Mouse (Mus musculus) left cerebral cortex, adult 9 months (tissue): ENCODE measurements around the gene Syt1.

Experiments
- DNase-seq, 2 experiments: peaks; one replicate each; pipeline ENCODE4 v3.0.0; 2022; ENCODE audit warnings: low spot score in 2 of 2

Gene Syt1

DNA sequence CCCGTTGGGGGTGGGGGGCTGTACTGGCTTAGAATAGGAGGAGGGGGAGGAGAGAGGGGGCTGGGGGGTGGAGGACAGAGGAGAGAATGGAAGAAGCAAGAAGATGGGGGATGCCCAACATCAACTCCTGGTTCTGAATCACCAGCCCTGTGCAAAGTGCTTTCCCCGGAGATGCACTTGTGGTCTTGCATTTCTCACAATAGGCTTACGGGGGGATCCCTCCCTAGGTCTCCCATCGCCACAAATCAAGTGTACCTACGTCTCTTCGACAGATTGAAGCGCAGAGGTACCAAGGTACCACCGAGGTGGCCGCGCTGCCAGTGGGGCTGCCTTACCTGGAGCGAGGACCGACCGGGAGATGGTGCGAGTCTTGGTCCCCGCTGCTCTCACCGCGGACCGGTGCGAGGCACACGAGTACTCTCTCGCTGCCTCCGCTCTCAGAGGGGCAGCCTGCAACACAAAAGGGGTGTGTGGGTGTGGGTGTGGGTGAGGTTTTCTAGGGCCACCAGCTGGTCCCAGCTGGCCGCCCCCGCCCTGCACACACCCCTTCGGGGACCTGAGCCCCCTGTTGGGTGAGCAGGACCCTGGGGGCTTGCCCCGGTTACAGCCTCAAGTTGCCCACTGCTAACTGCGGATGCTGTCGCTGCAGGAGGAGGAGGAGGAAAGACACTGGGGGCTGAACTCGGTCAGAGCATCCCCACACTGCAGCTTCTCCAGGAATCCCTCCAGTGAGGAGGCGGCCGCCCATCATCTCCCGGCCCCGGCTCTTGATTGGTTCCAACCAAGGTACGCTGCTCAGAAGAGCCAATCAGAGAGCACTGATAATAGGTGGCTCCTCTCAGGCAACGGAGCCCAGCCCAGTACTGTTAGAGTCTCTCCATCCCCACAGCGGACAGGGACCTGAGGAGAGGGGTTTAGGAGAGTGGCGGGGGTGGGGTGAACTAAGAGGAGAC lies at the start of gene Syt1:
TSS of gene Syt1 (minus strand) at position 742 of the 953 bp plus-strand sequence.
- DNase-seq: peak; percentile 92 to 94

DNA sequence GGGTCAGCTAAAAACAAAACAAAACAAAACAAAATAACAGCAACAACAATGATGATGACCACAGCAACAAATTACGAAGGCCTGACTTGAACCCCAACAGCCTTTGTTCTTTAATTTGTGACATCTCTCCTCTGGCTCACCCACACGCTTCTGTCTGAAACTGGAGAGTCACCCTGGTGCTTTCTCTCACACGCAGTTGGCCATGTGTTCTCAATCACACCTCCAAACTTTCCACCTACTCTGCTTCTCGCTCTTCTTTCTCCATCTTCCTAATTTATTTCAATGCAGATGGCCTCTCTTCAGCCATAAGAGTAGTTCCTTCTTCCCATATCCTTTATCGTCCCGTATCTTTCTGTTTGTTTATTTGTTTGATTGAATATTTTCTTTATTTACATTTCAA lies 45.7 kb upstream of the Syt1 start:
- peak; percentile 19 to 61 for DNase-seq

DNA sequence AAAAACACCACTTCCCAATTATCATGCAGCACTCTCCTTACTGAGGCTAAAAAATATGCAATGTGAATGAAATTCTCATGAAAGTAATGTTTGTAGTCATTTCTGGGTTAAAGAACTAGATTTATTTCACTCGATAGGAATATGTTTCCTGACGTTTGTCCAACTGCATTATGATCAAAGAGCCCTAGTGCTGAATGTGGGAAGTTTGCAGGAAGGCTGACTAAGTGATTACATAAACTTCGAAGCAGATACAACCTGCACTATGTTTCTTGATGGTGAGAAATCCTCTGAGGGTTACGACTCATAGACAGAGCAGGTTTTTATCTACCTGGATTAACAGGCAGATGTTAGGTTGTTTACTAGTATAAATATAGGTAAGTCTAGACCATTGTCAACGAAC lies 36.8 kb upstream of the Syt1 start:
- peak in 1 of 2 experiments; percentile 5 for DNase-seq

DNA sequence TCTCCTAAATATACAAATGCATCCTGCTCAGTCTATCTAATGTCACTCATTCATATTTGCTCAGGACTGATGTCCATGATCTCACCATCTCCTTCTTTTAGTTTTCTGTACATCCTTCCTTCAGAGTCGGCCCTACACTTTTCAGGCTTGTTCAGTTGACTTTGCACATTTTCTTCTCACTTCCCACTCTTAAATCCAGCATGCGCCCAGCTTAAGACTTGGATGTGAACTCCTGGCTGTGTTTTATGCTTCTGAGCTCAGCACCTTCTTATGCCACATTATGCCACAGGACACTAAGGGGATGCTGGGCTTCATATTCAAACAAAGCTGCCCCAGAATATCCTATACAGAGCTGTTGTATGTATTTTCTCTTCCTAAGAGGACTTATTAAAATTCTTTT lies 36.2 kb upstream of the Syt1 start:
- peak in 1 of 2 experiments; percentile 8 for DNase-seq

DNA sequence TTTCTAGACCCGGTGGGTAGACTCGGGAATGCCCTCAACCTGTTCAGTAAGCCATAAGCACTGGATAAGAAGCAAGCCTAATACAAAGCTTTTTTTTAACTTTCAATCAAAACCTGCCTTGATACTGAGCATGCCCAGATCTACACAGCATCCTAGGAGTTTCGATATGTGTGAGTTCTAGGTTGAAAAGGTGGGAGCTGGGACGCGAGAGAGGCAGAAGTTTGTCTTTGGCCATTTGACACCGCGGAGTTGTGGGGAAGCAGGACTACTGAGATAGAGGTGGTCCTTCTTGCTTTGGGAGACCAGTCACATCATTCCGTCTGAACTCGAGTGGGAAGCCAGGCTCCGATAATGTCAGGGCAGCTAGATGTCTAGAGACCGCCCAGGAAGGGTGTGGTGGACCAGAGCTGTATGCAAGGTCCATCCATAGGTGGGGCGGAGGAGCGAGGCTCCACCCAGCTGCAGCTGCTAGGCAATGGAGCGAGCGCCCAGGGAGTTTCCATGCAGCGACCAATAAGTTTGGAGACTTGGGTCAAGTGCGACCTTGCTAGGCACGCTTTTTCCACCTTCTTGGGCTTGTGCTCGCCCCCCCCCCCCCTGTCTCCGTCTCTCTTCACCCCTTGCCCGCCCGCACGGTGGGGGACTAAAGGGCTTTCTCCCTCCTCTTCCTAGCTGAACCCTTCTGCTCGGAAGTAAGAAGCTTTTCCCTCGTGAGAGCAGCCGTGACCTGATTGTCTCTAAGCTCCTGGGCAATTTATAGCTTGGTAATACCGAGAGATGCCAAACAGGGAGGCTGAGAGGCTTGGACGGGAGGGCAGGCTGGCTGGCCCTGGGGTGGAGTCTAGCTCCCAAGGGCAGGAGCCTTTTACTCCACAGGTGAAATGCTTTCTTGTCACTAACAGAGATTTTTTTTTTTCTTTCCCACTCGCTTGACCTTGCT lies 714 bp upstream of the Syt1 start:
- peak; percentile 33 to 70 for DNase-seq

DNA sequence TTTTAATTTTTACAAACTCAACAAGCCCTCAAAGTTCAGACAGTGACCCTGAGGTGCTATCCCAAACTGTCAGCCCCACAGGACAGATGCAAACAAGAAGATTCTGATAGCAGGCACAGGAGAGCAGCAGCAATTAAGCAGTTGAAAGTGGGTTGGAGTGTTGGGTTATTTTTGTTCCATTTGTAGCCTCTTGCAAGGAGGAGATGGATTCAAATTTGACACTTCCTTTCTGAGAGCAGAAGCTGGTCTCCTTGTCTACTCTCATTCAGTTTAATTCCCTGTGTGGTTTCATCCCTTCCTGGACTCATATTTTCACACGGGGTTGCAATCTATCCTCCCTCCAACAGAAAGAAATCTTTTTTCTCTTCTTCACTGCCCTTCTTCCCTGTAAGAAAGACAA lies 951 bp downstream of the Syt1 start:
- DNase-seq: peak in 1 of 2 experiments; percentile 22

DNA sequence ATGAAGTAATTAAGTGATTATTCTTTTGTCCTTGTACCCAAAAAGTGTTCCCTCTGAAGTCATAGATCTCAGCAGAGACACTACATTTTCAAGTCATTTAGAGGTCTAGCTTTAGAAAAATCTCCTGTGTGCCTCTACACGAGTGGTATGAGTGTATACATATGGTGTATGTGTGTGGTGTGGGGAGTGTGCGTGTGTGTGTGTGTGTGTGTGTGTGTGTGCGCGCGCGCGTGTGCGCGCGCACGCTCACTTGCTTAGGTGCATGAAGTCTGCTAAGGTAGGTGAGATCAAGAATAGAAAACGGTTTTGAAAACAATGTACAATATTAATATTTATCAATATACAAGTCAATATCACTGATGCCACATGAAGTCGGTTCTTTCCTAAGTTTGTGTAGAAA lies 2.3 kb downstream of the Syt1 start:
- no peak for DNase-seq

DNA sequence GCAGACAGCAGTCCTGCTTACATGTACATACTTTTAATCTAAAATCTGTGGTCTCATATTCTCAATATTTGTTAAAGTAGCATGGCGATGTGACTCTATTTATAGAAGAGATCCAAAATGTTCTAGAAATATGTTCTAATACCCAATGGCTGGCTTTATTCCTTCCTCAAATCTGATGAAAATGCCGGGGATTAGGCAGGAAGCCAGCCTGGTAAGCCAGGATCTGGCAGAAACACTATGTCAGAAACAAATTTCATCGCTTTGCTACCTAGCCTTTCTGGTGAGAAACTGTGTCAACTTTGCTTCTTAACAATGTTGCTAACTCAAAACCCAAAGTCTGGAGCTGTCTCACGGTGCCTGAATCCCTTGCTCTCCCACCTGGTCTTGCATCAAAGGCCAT lies 7.3 kb downstream of the Syt1 start:
- peak in 1 of 2 experiments; percentile 36 for DNase-seq

DNA sequence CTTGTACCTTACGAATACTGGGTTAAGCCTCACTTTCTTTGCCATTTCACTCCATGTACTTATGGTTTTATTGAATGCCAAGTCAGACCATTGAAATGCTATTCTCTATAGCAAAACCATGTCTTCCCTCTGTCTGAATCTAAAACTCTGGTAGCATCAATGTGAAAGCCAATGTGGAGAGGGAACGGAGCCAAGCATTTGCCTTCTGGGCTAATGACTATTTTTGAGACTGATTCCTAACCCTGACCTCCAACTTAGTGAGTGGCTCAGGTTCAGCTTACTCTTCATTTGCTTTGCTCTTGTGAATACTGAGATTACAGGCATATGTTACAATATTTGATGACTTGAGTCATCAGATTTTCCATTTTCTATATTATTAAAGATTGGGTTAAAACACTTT lies 23.5 kb downstream of the Syt1 start:
- DNase-seq: no peak

DNA sequence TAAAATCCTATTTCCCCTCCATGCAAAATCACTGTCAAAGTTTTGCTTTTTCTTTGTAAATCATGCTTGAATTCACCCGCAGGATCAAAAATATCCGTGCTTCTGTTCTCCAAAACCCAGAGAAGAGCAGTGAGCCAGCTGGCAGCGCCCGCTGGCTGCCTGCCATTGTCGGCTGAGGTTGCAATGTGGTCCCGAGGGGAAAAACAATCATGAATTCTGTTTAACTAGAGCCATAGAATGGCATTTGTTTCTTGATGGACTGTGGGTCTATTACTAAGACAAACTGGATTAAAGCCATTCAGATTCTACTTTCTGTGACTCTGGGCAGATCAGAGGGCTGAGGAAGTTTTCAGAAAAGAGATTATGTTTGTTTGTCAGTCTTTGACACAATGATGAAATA lies 31.1 kb downstream of the Syt1 start:
- peak in 1 of 2 experiments; percentile 73 for DNase-seq

DNA sequence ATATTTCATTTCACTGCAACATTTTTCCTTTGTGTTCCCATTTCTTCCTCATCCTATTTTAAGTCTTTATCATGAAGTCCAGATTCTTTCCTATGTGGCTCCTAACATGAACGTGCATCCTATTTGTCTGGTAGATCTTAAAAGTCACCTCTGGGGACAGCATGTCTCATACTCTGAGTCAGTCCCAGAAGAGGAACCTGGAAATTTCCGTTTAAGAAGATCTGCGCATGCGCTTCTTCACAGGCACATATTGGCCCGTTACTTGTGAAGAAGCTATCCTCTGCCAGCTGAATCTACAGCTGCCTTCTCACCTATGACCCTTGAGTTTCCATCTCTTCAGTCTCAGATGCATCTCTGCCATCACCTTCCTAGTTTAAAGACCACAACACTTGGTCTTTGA lies 55.8 kb downstream of the Syt1 start:
- no peak for DNase-seq

DNA sequence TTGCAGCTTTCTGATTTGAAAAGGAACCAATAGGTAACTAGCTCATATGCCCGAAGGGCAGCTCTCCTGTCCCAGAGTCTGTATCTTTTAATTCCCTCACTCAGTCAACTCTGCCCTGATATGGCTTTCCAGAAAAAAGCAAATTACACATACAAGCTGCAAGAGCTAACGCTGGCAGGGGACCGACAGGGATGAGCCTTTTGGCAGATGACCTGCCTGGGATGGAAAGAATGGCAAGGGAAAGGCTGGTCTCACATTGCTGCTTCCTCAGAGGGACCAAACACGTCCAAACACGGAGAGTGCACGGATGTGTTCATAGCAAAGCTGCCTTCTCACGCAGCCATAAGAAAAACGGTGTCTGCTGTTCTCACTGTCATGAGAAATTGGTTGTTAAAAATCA lies 58.6 kb downstream of the Syt1 start:
- no peak for DNase-seq

DNA sequence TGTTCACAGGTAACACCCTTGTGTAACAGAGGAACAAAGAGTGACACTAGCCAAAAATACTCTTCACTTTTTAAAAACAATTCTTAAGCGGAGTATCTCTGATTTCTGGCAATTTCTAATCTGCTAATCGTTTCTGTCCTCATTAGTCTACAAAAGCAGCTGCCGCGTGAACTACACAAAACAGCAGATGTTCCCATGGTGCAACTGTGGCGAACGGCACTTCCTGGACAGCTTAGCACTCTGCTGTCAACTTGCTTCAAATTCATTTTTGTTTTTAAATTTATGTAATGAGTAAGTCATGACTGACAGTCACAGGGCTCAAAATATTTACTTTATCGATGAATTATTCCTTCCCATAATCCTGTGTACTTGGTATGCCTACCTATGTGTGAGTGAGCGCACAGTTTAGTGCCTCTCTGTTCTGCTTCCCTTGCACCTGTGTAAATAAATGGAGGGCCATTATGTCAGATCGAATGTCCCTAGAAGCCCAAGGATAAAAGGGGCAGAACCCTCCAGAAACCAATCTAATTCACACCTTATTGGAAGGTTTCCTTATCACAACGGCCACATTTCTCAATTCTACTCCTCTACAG lies 73.8 kb downstream of the Syt1 start:
- no peak for DNase-seq

DNA sequence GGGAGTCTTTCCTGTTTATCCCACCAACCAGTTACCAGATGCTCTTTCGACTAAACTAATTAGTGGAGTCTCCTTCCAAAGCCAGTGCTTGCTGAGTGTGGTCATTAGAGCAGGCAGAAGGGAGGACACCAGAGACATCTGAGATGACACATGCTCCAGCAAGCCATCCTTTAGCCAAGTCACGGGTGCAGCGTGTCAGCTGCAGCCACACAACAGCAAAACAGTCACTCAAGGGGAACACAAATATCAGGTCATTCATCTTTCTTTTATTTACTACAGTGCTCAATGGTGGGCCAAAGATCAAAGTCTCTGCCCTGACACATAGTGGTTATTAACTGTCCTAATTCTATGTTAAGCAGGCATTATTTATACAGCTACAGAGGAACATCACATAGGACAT lies 80.5 kb downstream of the Syt1 start:
- no peak for DNase-seq

DNA sequence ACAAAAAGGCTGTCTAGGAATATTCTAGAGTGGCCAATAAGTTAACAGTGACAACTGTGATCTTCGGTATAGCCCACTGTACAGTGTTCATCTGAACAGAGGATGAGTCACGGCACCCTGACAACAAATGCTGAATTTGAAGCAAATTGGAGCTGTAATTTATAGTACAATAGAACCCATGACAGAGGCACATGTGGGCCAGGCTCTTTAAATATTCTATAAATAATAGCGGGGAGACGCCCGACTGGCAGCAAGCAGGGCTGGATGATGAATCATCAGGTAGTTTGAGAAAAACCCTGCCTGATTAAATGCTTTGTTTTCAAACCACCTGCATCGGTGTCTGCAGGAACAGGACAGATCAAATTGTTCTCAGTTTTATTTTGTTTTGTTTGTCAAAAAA lies 81.1 kb downstream of the Syt1 start:
- peak; percentile 49 to 59 for DNase-seq

DNA sequence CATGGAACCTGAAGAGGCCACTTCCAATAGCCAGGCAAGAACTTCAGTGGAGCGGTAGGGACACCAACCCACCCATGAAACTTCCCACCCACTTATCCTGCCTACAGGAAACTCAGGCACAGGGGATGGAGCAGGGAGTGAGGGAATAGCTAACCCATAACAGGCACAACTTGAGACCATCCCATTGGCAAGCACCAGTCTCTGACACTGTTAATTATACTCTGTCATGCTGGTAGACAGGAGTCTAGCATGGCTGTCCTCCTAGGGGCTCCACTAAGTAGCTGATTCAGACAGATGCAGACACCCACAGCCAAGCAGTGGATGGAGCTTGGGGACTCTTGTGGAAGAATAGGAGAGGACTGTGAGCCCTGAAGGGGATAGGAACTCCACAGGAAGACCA lies 105.5 kb downstream of the Syt1 start:
- no peak for DNase-seq

DNA sequence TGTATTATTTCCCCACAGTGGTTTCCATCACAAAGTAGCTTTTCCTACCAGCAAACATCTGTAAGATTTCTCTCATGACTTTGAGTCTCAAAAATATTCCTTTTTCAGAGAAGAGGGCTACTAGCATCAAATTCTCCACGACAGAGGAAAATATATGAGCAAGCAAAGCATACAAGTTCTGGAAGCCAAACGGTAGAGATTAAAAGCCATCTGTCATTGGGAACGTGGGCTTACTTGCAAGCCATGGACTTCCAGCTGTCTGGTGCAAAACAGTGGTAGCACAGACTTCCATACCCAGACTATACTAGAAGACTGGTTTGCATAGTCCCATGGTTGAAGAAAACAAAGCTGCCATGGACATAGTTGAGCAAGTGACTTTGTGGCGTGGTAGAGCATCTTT lies 106.4 kb downstream of the Syt1 start:
- no peak for DNase-seq

DNA sequence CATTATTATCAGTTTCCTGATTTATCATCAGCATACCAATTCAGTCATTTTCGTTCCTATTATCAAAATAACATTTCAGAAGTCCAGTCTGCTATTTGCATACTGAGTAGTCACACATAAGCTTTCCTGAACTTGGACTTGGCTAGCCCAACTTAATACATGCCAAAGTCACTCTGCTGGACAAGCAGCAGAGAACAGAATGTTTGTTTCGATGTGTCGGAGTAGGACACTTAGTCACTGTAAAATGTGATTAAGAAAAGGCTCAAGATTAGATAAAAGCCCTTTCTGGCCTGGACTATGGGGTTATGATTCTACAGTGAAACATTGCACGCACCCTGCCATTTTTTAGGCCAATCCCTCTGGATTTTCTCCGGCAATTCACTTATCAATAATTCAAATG lies 114.3 kb downstream of the Syt1 start:
- no peak for DNase-seq

DNA sequence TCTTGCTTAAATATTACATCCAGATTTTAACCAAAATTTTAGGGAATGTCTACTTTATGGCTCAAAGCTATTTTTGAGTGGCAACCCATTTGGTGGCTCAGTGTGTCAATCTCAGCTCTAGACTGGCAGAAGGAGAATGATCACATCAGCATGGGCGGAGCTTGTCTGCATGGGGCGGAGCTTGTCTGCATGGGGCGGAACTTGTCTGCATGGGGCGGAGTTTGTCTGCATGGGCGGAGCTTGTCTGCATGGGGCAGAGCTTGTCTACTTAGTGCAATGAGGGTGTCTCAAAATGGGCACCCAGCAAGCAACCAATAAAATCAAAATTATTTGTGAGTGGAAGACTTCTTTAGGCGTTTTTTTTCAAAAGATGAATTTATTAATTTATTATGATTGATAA lies 117.5 kb downstream of the Syt1 start:
- DNase-seq: no peak

DNA sequence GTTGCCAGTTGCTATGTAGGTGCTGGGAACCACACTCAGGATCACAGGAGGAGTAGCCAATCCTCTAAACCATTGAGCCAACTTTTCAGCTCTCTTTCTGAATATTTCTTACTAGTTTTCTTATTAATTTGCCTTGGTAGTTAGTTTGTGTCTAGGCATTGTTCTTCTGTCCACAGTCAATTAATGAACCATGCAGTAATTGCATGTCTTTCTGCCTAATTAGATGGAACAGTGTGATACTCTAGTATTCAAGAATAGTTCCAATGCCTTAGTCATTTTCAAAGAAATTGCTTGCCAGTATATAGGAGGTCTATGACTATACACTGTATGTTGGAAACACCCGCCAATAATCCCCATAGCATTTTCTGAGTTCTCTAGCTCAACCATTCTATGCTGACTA lies 118.3 kb downstream of the Syt1 start:
- DNase-seq: no peak

DNA sequence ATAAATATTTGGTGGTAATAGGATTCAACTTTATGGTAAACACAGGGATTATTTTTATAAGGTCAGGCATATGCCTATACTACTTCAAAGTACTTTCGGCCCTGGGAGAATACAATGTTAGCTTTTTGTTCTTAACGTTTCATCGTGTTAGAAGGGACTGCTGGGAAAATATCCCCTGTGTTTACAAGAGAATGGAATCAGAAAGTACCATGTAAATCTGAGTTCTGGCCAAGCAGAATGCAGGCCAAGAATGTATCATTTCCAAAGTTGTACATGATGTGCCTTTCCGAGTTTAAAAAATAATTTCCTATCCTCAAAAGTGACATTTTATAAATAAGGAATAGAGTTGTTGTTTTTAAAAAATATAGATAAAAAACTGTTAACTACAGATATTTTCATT lies 121.7 kb downstream of the Syt1 start:
- DNase-seq: no peak

DNA sequence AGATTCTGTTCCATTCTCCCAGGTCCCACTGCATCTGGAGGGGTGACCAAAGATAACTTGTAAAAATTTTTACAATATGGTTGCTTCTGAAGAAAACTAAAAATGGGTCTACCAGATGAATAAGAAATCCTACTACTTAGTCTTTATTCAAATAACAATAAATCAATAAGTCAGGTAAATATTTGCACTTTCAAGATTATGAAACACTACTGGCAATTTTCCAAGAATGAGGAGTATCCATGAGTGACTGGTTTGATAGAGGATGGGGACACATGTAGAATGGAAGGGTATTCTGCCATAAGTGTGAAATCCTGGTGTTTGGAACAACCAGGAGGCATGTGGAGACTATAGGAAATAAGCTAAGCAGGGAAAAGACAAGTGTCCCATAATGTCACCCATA lies 124.0 kb downstream of the Syt1 start:
- DNase-seq: no peak
